Mouse (Mus musculus): ENCODE results near the gene Nav3.

- no peak for TF ChIP-seq POLR2A (IDR thresholded peaks at IDR 0.05; ENCODE audit: extremely low read depth, insufficient read depth, low read length)
- TF ChIP-seq CTCF (IDR thresholded peaks at IDR 0.05; ENCODE audit: low read depth, low read length), result no peak
These were observed 55.4 kb downstream of the Nav3 start for GRCm38 (mm10) chr10:110400642-110401041.

Measured in liver, adult 2 months (tissue).